Mouse (Mus musculus) kidney, postnatal 0 days (tissue): ENCODE measurements at regions not wholly inside any gene's neighbourhood (a gene's known extent, or its start where the extent isn't known, plus 50 kb on each side); places are given as distances from the start of the nearest gene placed in this dataset.

Source experiments
- ATAC-seq: fragments of 200-750 bp; cut with Nextera tagmentation; replicated peaks from 2 replicates; pipeline ENCODE4 v1.8.0; 2017; ENCODE audit warnings: low read depth, moderate number of reproducible peaks, moderate TSS enrichment, moderate library complexity; ENCODE audit not compliant: low FRiP score
- DNase-seq: peaks from one replicate; pipeline ENCODE4 v3.0.0-alpha.2; 2016; ENCODE audit warnings: low spot score
- H3K27ac ChIP-seq: fragments of 300-500 bp; sonication (generic); 2 replicates; pipeline ENCODE4 v1.5.1; 2014; ENCODE audit warnings: mild to moderate bottlenecking
- H3K27me3 ChIP-seq: fragments of 300-500 bp; sonication (generic); 2 replicates; pipeline ENCODE4 v1.6.1; 2014; ENCODE audit warnings: low read length, mixed read lengths; ENCODE audit not compliant: insufficient read depth
- H3K36me3 ChIP-seq: fragments of 300-500 bp; sonication (generic); 2 replicates; pipeline ENCODE4 v1.6.1; 2014; ENCODE audit warnings: low read length, mixed read lengths; ENCODE audit not compliant: insufficient read depth
- H3K4me1 ChIP-seq: fragments of 300-500 bp; sonication (generic); replicated peaks from 2 replicates; pipeline ENCODE4 v1.6.1; 2014; ENCODE audit warnings: antibody characterized with exemption, low read length, mixed read lengths; ENCODE audit not compliant: insufficient read depth
- H3K4me2 ChIP-seq: fragments of 300-500 bp; sonication (generic); 2 replicates; pipeline ENCODE4 v1.6.1; 2014; ENCODE audit warnings: mild to moderate bottlenecking, low read length, moderate library complexity, mixed read lengths
- H3K4me3 ChIP-seq: fragments of 300-500 bp; sonication (generic); replicated peaks from 2 replicates; pipeline ENCODE4 v1.5.1; 2014; ENCODE audit warnings: low read depth, low read length
- H3K9ac ChIP-seq: fragments of 300-500 bp; sonication (generic); 2 replicates; pipeline ENCODE4 v1.6.1; 2014; ENCODE audit warnings: low read depth, low read length
- H3K9me3 ChIP-seq: fragments of 300-500 bp; sonication (generic); replicated peaks from 2 replicates; pipeline ENCODE4 v1.6.1; 2016; ENCODE audit warnings: low read length, inconsistent platforms, mixed read lengths
- CTCF ChIP-seq: IDR thresholded peaks from 2 replicates; pipeline ENCODE4 v1.5.1; 2016; ENCODE audit warnings: antibody characterized with exemption, low read depth, mild to moderate bottlenecking, moderate library complexity
- WGBS: fragments of 180-500 bp; shearing (Covaris S2); extraction: QIAGEN DNeasy Blood & Tissue Kit; methylation state at CpG from one replicate; pipeline ENCODE4 v1.1.7; 2014; 5-methylcytosine and 5-hydroxymethylcytosine counted together

DNA sequence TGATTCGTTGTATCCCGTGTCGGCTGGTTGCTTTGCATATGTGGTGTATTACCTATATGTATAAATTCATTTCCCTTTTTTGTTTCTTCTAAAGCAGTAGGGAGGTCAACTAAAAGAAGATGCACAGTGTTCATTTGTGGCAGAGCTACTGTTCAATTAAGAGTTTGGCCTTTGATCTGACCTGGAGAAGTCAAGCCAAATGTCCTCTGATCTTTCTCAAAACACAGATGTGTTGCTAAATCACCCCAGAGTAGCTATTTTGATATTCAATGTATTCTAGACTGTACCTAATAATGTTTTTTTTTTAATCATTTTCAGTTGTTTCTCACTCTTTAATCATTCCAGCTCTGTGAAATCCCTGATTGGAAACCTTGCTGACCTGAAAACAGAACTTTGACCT lies 87.9 kb upstream of the Elovl6 start:
- Histone ChIP-seq H3K4me2 (no peak overlapping the region), H3K9ac (no peak overlapping the region), H3K27me3 (no peaks in the 10 kb centered on the region), H3K4me1 (no peaks in the 10 kb centered on the region), H3K36me3 (no peaks in the 10 kb centered on the region), H3K27ac (no peak overlapping the region), H3K4me3 (no peak overlapping the region), H3K9me3 (no peaks in the 10 kb centered on the region)
- TF ChIP-seq CTCF: no peak
- WGBS: 92% methylated on average over 3 of the region's 3 CpGs
- DNase-seq (no peak), ATAC-seq (no peak)

DNA sequence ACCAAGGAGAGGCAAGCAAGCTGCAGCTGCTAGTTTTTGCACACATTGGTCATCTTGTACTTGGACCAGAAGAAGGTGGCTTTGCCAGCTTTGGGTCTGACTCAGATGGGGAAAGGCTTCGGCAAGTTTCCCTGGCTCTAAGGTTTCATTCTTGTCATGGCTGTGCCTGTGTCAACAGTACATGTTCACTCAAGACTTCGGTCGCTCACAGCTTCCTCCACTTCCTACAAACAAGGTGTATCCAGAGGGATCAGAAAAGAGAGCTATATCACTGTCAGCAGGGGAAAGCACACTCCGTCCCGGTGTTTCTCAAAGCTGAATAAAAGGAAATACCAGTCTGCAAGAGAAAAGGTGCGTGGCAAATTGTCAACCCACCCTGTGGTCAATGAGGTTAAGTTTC lies 86.2 kb upstream of the Elovl6 start:
- Histone ChIP-seq H3K27me3 (no peaks in the 10 kb centered on the region), H3K27ac (no peak overlapping the region), H3K4me1 (no peaks in the 10 kb centered on the region), H3K9me3 (no peaks in the 10 kb centered on the region), H3K4me3 (no peak overlapping the region), H3K9ac (no peak overlapping the region), H3K4me2 (no peak overlapping the region), H3K36me3 (no peaks in the 10 kb centered on the region)
- ATAC-seq (no peak), DNase-seq (no peak)
- 75% methylated on average over 6 of the region's 6 CpGs for WGBS
- no peak for TF ChIP-seq CTCF

DNA sequence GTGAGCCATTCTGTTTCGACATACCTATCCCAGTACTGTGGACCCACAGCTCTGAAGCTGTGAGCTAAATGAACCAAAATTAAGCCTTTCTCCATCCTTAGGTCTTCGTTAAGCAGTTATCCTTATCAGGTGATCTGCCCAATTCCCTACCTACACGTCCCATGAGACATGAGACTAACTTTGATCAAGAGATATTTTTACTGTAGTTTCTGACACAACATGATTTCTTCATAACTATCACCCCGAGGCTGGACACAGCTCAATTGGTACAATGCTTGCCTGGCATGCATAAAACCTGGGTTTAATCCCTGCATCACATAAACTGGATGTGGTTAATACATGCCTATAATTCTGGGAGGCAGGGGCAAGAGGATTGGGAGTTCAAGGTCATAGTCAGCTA lies 82.2 kb upstream of the Elovl6 start:
- H3K27me3 ChIP-seq: no peaks in the 10 kb centered on the region
- no peak for TF ChIP-seq CTCF
- no peak overlapping the region for H3K4me3 ChIP-seq
- H3K27ac ChIP-seq: no peak overlapping the region
- no peak for ATAC-seq
- H3K4me1 ChIP-seq: no peaks in the 10 kb centered on the region
- DNase-seq: no peak
- no peak overlapping the region for H3K9ac ChIP-seq
- no peak overlapping the region for H3K4me2 ChIP-seq
- H3K36me3 ChIP-seq: no peaks in the 10 kb centered on the region
- WGBS: 74% methylated on average over 4 of the region's 4 CpGs
- H3K9me3 ChIP-seq: no peaks in the 10 kb centered on the region

DNA sequence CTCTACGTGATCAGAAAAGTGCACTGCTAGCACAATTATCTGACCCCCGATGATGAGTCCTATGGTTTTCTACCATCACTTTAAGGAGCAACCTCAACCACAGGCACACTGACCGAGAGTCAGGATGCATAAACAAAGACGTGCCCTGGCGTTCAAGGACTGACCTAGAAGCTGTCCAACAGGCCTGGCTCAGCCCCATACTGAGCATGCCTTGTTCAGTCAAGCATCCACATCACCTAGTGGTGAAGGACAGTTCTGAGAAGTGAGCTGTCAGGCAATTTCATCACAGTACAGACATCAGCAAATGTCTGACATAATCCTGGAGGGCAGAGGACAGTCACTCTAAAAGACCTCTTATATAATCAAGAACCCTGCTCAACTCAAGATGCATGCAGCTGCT lies 81.5 kb upstream of the Elovl6 start:
- no peak overlapping the region for H3K9ac ChIP-seq
- H3K4me3 ChIP-seq: no peak overlapping the region
- H3K36me3 ChIP-seq: no peaks in the 10 kb centered on the region
- no peak overlapping the region for H3K27ac ChIP-seq
- DNase-seq: peak; percentile 3
- no peaks in the 10 kb centered on the region for H3K4me1 ChIP-seq
- no peaks in the 10 kb centered on the region for H3K9me3 ChIP-seq
- ATAC-seq: peak; percentile 68; the same call in 1 of the 2 replicates
- H3K4me2 ChIP-seq: no peak overlapping the region
- no peak for TF ChIP-seq CTCF
- WGBS: 70% methylated on average over 5 of the region's 5 CpGs
- no peaks in the 10 kb centered on the region for H3K27me3 ChIP-seq

DNA sequence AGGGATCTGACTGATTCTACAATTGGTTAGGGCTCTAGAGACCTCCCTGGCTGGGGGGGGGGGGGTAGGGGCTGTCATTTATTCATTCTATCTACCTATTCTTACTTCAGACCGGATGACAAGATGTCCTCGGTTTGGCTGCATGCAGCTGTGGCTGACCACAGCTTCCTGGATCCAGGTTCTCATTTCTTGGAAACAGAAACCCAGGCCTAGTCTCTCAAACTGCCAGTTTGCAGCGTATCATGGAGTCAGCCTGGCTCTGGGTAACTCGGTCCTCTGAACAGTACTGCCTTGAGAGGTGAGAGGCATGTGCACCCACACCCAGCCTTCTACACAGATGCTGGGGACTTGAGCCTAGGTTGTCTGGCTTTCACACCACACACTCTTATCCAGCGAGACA lies 62.1 kb upstream of the Elovl6 start:
- Histone ChIP-seq H3K27me3 (no peaks in the 10 kb centered on the region), H3K27ac (no peak overlapping the region), H3K4me1 (no peaks in the 10 kb centered on the region), H3K4me3 (no peak overlapping the region), H3K9me3 (no peaks in the 10 kb centered on the region), H3K9ac (no peak overlapping the region), H3K4me2 (no peak overlapping the region), H3K36me3 (no peaks in the 10 kb centered on the region)
- ATAC-seq (no peak), DNase-seq (no peak)
- TF ChIP-seq CTCF: no peak
- WGBS: 80% methylated on average over 5 of the region's 5 CpGs

DNA sequence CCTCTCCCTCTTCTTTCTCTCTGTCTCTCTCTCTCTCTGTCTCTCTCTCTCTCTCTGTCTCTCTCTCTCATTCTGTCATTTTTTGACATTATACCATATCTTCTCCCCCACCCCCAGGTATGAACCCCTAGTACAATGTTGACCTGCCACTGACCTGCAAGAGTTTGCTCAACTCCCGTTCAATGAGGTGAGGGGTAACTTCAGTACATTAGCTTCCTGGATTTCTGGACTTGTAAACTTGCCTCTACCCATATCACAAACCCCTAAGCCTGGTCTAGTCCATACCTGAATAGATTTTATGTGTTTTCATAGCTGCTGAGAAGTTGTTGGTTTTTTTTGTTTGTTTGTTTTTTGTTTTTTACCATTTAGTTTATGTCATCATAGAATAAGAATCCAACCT lies 60.8 kb upstream of the Elovl6 start:
- no peak overlapping the region for H3K9ac ChIP-seq
- no peak for ATAC-seq
- no peak for TF ChIP-seq CTCF
- no peak overlapping the region for H3K4me3 ChIP-seq
- H3K36me3 ChIP-seq: no peaks in the 10 kb centered on the region
- H3K27me3 ChIP-seq: no peaks in the 10 kb centered on the region
- 60% methylated on average over 1 of the region's 1 CpGs for WGBS
- no peaks in the 10 kb centered on the region for H3K9me3 ChIP-seq
- H3K4me2 ChIP-seq: no peak overlapping the region
- DNase-seq: no peak
- no peaks in the 10 kb centered on the region for H3K4me1 ChIP-seq
- H3K27ac ChIP-seq: no peak overlapping the region

DNA sequence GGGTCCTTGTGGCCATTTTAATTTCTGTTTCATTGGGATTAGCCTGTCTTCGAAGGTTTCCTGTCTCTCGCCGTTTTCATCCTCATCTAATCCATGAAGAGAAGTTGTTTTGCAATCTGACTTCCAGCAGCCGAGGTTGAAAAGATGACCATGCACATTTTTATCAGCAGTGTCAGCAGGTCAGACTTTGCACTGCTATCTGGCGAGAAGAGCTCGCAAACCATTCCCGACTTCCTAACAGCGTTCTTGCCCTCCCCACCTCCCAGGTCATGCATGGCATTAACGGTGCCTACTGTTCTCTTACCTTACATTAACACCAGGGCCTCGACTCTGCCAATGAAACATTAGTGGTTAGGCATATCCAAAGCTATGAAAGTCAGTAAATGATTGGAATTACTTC lies 60.1 kb upstream of the Elovl6 start:
- H3K9ac ChIP-seq: no peak overlapping the region
- WGBS: 79% methylated on average over 10 of the region's 10 CpGs
- no peak for TF ChIP-seq CTCF
- H3K36me3 ChIP-seq: no peaks in the 10 kb centered on the region
- ATAC-seq: no peak
- no peaks in the 10 kb centered on the region for H3K4me1 ChIP-seq
- no peaks in the 10 kb centered on the region for H3K9me3 ChIP-seq
- no peak overlapping the region for H3K4me2 ChIP-seq
- DNase-seq: no peak
- H3K27ac ChIP-seq: no peak overlapping the region
- H3K27me3 ChIP-seq: no peaks in the 10 kb centered on the region
- no peak overlapping the region for H3K4me3 ChIP-seq
